In the genomic region with DNA sequence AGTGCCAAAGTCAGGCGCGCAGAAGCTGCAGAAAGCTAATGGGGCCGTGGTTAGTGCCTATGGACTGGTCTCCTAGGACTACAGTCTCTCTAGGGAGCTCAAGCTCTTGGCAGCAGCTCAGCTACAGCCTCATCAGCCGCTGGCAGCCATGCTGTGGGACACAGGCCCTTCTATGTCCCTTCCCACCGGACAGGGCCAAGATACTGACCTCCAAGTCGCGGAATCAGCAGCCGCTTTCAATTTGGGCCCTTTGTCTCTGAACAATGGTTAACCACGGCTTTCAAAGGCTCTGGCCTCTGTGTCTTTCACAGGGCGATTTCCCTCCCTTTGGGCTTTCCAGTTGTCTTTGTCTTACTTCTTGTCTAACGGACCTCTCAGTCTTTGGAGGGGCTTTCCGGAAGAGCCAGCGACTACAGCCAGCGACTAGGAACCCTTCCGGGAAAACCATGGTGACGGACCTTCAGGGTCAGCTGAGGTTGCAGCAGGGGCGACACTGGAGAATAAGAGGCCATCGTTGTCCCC, we compare ENCODE assay signal across 9 mouse cellular contexts. TPM values are rescaled to one million over a fixed set of nuclear protein-coding genes. Genes with fewer than 3 reads are reported as not detected.
DNase-seq lines count a peak whose midpoint lies in the region; ATAC-seq and TF ChIP-seq lines count a peak whose summit lies in the region.
"Had no signal": no experiment of that assay in that cellular context is flagged by ENCODE, and none has a peak within 500 bp of the region (broad histone marks: within the 10 kb centered on the region; RNA-seq: fewer than 3 reads in every experiment).

No protein-coding gene starts in this region.

- no peaks in the 10 kb centered on the region for H3K4me1 ChIP-seq in stomach, postnatal 0 days (replicated peaks; ENCODE audit: control insufficient read depth, insufficient read depth)

- H3K27ac ChIP-seq in stomach, postnatal 0 days (replicated peaks) = 0 out of 2 replicates have a peak overlapping the region, but pooled peaks have one; percentile 31

- H3K36me3 ChIP-seq in stomach, postnatal 0 days (ENCODE audit: control insufficient read depth, insufficient read depth, low read length) = no peaks in the 10 kb centered on the region

- no peaks in the 10 kb centered on the region for H3K27me3 ChIP-seq in stomach, postnatal 0 days (ENCODE audit: control insufficient read depth, insufficient read depth, low read length)
- H3K27me3 ChIP-seq: Patski had no signal

- no peak; the same call in 1 of the 2 replicates for ATAC-seq in stomach, postnatal 0 days (ENCODE audit: low FRiP score, low TSS enrichment)

- no peaks in the 10 kb centered on the region for H3K9me3 ChIP-seq in stomach, postnatal 0 days (ENCODE audit: control insufficient read depth, low read length)

- DNase-seq in left cerebral cortex, postnatal 25 days (ENCODE audit: low spot score in 2 of 2) = peak; percentile 24 to 41
- no peak for DNase-seq in left cerebral cortex, adult 11 months (ENCODE audit: low spot score)
- DNase-seq in embryo, embryonic 11 days = peak; percentile 77
- peak; percentile 70 to 71 for DNase-seq in heart, adult 18-20 months
- DNase-seq in kidney, adult 9 months = peak; percentile 35
- DNase-seq in lung, postnatal 36 days = peak; percentile 5
- no peak for DNase-seq in stomach, postnatal 0 days (ENCODE audit: low spot score)
- no peak for DNase-seq in urinary bladder, adult 18-20 months (ENCODE audit: low spot score in 2 of 2)

- TF ChIP-seq EP300 in stomach, postnatal 0 days (optimal IDR thresholded peaks at IDR 0.05) = no peak

- no peak for TF ChIP-seq CTCF in stomach, postnatal 0 days (IDR thresholded peaks at IDR 0.05; ENCODE audit: low read depth)

- H3K9ac ChIP-seq in stomach, postnatal 0 days (ENCODE audit: low read length) = no peak overlapping the region

- 0 out of 2 replicates have a peak overlapping the region, but pooled peaks have one; percentile 2 for H3K4me2 ChIP-seq in stomach, postnatal 0 days (replicated peaks; ENCODE audit: low read depth)

- H3K4me3 ChIP-seq in stomach, postnatal 0 days (ENCODE audit: low read depth, low read length) = no peak overlapping the region

- intact Hi-C loops in left cerebral cortex, postnatal 25 days (cut with DNase I) = no loop called here

- WGBS in stomach, postnatal 0 days = 42% methylated on average over 18 of the region's 18 CpGs

RNA-seq across cellular contexts. Expression of a gene that starts 25.5 kb away (rescaled TPM):
- total RNA-seq in left cerebral cortex, postnatal 25 days (2021) = 100 to 1,000 TPM; 219 to 226 TPM
- 10 to 100 TPM; 40.2 to 41.5 TPM for total RNA-seq in heart, adult 18-20 months (2021)
- polyA plus RNA-seq in stomach, postnatal 0 days (2015; fragmentation: Nextera tagmentation; extraction: Ambion mirVana) = 8.7 and 8.8 TPM in 2 replicates

Comparison
In these comparisons a context has a peak if more than half of its experiments do, and no peak if none do; other contexts are left out.
1. DNase-seq: peak in left cerebral cortex, postnatal 25 days (2 of 2), embryo, embryonic 11 days (single experiment), heart, adult 18-20 months (2 of 2), kidney, adult 9 months (single experiment) and lung, postnatal 36 days (single experiment); none in left cerebral cortex, adult 11 months (single experiment), stomach, postnatal 0 days (single experiment) and urinary bladder, adult 18-20 months (0 of 2).
2. RNA of a gene that starts 25.5 kb away (total RNA-seq): 219 to 226 TPM in left cerebral cortex, postnatal 25 days; 40.2 to 41.5 TPM in heart, adult 18-20 months; every median in the first group is over 4 times any median in the second.